Mouse (Mus musculus): Measurements from ENCODE around the gene Olfr814.
A peak's percentile ranks its signal among the peaks of the same experiment; 100 is the strongest.
"Not testable (repeated sequence)": the region's sequence is repeated elsewhere in the genome, so short reads cannot be mapped to it uniquely, and the experiment has no call there.

Gene Olfr814

GRCm38 (mm10) chr10:129879751-129880150 lies at the start of gene Olfr814:
TSS of gene Olfr814 (minus strand) at chr10:129879851.
- DNase-seq (ENCODE audit: low read depth, low spot score) = not testable (repeated sequence)

GRCm38 (mm10) chr10:129915497-129915896 lies 35.8 kb upstream of the Olfr814 start, which contains the start of gene Olfr816:
TSS of gene Olfr816 (minus strand) at chr10:129915597.
- DNase-seq (ENCODE audit: low read depth, low spot score) = no peak

- DNase-seq (ENCODE audit: low read depth, low spot score) = not testable (repeated sequence)
Observed at GRCm38 (mm10) chr10:129905767-129906166, 26.1 kb upstream of the Olfr814 start, which contains the start of gene Olfr815. TSS of gene Olfr815 (minus strand) at chr10:129905867.

GRCm38 (mm10) chr10:129885934-129886333 lies 6.3 kb upstream of the Olfr814 start:
- no peak for DNase-seq (ENCODE audit: low read depth, low spot score)

DNA sequence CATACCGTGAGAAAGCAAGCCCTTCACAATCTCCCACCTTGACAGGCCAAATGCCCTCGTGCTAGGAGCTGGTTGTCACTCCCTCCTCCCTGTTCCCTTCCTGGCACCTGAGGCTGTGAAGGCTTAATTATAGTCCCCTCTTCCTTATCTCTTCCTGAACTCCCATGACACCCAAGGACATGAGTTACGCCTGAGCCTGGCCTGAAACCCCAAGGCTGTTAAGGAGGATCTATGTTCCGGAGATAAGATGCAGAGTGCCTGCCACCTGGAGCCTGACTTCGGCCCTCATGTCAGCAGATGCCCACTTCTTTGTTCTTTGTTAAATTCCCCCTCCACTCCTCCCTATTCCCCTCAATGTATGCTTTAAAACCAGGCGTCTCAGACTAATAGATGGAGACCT lies 5.8 kb upstream of the Olfr814 start:
- DNase-seq (ENCODE audit: low read depth, low spot score) = not testable (repeated sequence)

DNA sequence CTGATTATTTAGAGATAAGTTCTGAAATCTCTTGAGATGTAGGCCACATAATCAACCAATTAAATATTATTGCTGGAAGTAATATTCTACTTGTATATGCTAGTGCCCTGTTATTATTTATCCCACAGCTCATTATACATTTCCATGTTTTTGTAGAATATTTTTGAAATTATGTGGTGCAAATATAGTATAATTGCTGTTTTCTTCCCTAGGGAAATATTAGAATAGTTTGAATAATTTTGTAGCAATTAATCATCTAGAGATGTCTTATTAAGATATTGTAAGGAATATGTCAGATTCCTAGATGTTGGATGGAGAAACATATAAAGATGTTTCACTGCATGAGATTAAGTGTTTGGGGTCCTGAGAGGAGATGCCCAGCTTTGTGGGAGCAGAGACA lies 24.6 kb downstream of the Olfr814 start, which contains the start of gene Olfr813:
Gene Olfr813, plus strand, starts transcription at position 301 of the 400 bp plus-strand sequence.
- DNase-seq (ENCODE audit: low read depth, low spot score) = no peak

GRCm38 (mm10) chr10:129847343-129847742 lies 32.3 kb downstream of the Olfr814 start:
- peak; percentile 47 for DNase-seq (ENCODE audit: low read depth, low spot score)

DNA sequence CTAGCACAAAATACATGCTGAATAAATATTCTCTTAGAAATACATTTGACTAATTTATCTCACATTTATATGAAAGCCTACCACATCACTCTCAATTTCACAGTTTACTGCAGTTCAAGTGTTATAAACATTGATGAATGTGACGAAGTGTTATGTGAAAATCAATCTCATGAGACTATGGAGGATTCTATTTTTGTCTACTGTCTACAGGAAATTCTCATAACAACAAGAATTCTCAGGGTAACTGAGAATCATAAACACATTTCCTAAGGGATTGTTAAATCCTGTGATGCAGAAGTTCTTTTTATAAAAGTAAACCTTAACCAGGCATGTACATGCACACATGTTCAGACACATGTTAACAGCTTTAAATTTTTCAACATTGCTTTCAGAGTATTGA lies 33.7 kb downstream of the Olfr814 start, which contains the start of gene Olfr812:
Gene Olfr812, minus strand, starts transcription at position 101 of the 400 bp plus-strand sequence.
- no peak for DNase-seq (ENCODE audit: low read depth, low spot score)

Measured in ES-CJ7 (cell line).